Mouse (Mus musculus) heart, embryonic 13.5 days (tissue): ENCODE measurements around the gene Capn9. TPM values are rescaled to one million over a fixed set of nuclear protein-coding genes. Genes with fewer than 3 reads are reported as not detected.
A peak's percentile ranks its signal among the peaks of the same experiment; 100 is the strongest.

Experiments
- ATAC-seq: fragments of 200-750 bp; cut with Nextera tagmentation; 2 replicates; pipeline ENCODE4 v1.8.0; 2017; ENCODE audit warnings: moderate TSS enrichment; ENCODE audit not compliant: insufficient number of reproducible peaks, low FRiP score, low TSS enrichment; ENCODE audit errors: extremely low read depth
- H3K27ac ChIP-seq: fragments of 300-500 bp; sonication (generic); replicated peaks from 2 replicates; pipeline ENCODE4 v1.5.1; 2015; ENCODE audit warnings: moderate library complexity, mild to moderate bottlenecking, inconsistent platforms
- H3K27me3 ChIP-seq: fragments of 300-500 bp; sonication (generic); replicated peaks from 2 replicates; pipeline ENCODE4 v1.6.1; 2015; ENCODE audit warnings: mild to moderate bottlenecking, inconsistent platforms
- H3K36me3 ChIP-seq: fragments of 300-500 bp; sonication (generic); 2 replicates; pipeline ENCODE4 v1.6.1; 2015; ENCODE audit warnings: mild to moderate bottlenecking, inconsistent platforms
- H3K4me1 ChIP-seq: fragments of 300-500 bp; sonication (generic); 2 replicates; pipeline ENCODE4 v1.6.1; 2015; ENCODE audit warnings: inconsistent platforms
- H3K4me2 ChIP-seq: fragments of 300-500 bp; sonication (generic); 2 replicates; pipeline ENCODE4 v1.6.1; 2015; ENCODE audit warnings: inconsistent platforms, mild to moderate bottlenecking, moderate library complexity
- H3K4me3 ChIP-seq: fragments of 300-500 bp; sonication (generic); 2 replicates; pipeline ENCODE4 v1.5.1; 2015; ENCODE audit warnings: moderate library complexity, mild to moderate bottlenecking, inconsistent platforms
- H3K9ac ChIP-seq: fragments of 300-500 bp; sonication (generic); 2 replicates; pipeline ENCODE4 v1.6.1; 2015; ENCODE audit warnings: inconsistent platforms, mild to moderate bottlenecking, moderate library complexity
- H3K9me3 ChIP-seq: fragments of 300-500 bp; sonication (generic); 2 replicates; pipeline ENCODE4 v1.6.1; 2016; ENCODE audit warnings: inconsistent platforms
- WGBS: fragments of 180-500 bp; shearing (Covaris S2); methylation state at CpG from one replicate; pipeline ENCODE4 v1.1.7; 2015; ENCODE audit warnings: mixed read lengths; 5-methylcytosine and 5-hydroxymethylcytosine counted together
- polyA plus RNA-seq: library from polyadenylated mRNA; unstranded; fragments of >200 nt; fragmentation: Nextera tagmentation; extraction: Ambion mirVana; gene quantifications from 2 replicates; pipeline ENCODE4 v1.2.1, GENCODE M21; 2015

Gene Capn9
- polyA plus RNA-seq, result 0.08 and 0.69 TPM in 2 replicates

GRCm38 (mm10) chr8:124575811-124576210 lies at the start of gene Capn9:
TSS of gene Capn9 (plus strand) at chr8:124576111.
- Histone ChIP-seq H3K4me2 (no peak within 1 kb of the TSS), H3K9me3 (no peaks in the 10 kb centered on the region), H3K27me3 (no peaks in the 10 kb centered on the region), H3K9ac (no peak within 1 kb of the TSS), H3K27ac (no peak within 1 kb of the TSS), H3K4me1 (peaks cover 28% of the 10 kb centered on the region), H3K36me3 (no peaks in the 10 kb centered on the region), H3K4me3 (no peak within 1 kb of the TSS)
- no peak for ATAC-seq
- 81% methylated on average over 8 of the region's 8 CpGs for WGBS

GRCm38 (mm10) chr8:124526261-124526660 lies 49.6 kb upstream of the Capn9 start:
- no peak overlapping the region for H3K9ac ChIP-seq
- H3K27ac ChIP-seq, result no peak overlapping the region
- WGBS, result 85% methylated on average over 11 of the region's 11 CpGs
- peaks cover 64% of the 10 kb centered on the region for H3K36me3 ChIP-seq
- H3K4me3 ChIP-seq, result no peak overlapping the region
- no peak for ATAC-seq
- no peaks in the 10 kb centered on the region for H3K9me3 ChIP-seq
- H3K4me1 ChIP-seq, result peaks cover 32% of the 10 kb centered on the region
- H3K4me2 ChIP-seq, result no peak overlapping the region
- H3K27me3 ChIP-seq, result no peaks in the 10 kb centered on the region

- no peak overlapping the region for H3K4me2 ChIP-seq
- H3K27me3 ChIP-seq, result no peaks in the 10 kb centered on the region
- H3K4me3 ChIP-seq, result no peak overlapping the region
- no peaks in the 10 kb centered on the region for H3K9me3 ChIP-seq
- no peak overlapping the region for H3K9ac ChIP-seq
- H3K36me3 ChIP-seq, result peaks cover 94% of the 10 kb centered on the region
- ATAC-seq, result no peak
- H3K27ac ChIP-seq, result no peak overlapping the region
- H3K4me1 ChIP-seq, result peaks cover 15% of the 10 kb centered on the region
- 75% methylated on average over 14 of the region's 14 CpGs for WGBS
Measured at GRCm38 (mm10) chr8:124530076-124530475, 45.8 kb upstream of the Capn9 start.

GRCm38 (mm10) chr8:124530556-124530955 lies 45.4 kb upstream of the Capn9 start:
- no peaks in the 10 kb centered on the region for H3K27me3 ChIP-seq
- H3K4me3 ChIP-seq, result no peak overlapping the region
- H3K9ac ChIP-seq, result no peak overlapping the region
- H3K4me2 ChIP-seq, result no peak overlapping the region
- 75% methylated on average over 7 of the region's 7 CpGs for WGBS
- peaks cover 97% of the 10 kb centered on the region for H3K36me3 ChIP-seq
- H3K9me3 ChIP-seq, result no peaks in the 10 kb centered on the region
- no peak overlapping the region for H3K27ac ChIP-seq
- ATAC-seq, result no peak
- H3K4me1 ChIP-seq, result peaks cover 15% of the 10 kb centered on the region

- H3K27ac ChIP-seq, result no peak overlapping the region
- H3K36me3 ChIP-seq, result peaks cover 97% of the 10 kb centered on the region
- H3K4me3 ChIP-seq, result no peak overlapping the region
- no peak for ATAC-seq
- H3K9ac ChIP-seq, result no peak overlapping the region
- H3K9me3 ChIP-seq, result no peaks in the 10 kb centered on the region
- no peaks in the 10 kb centered on the region for H3K27me3 ChIP-seq
- no peak overlapping the region for H3K4me2 ChIP-seq
- peaks cover 15% of the 10 kb centered on the region for H3K4me1 ChIP-seq
- 71% methylated on average over 4 of the region's 4 CpGs for WGBS
Measured at GRCm38 (mm10) chr8:124530996-124531395, 44.9 kb upstream of the Capn9 start.

- H3K4me2 ChIP-seq, result no peak overlapping the region
- no peak for ATAC-seq
- H3K4me1 ChIP-seq, result peaks cover 15% of the 10 kb centered on the region
- H3K9me3 ChIP-seq, result no peaks in the 10 kb centered on the region
- no peak overlapping the region for H3K4me3 ChIP-seq
- H3K36me3 ChIP-seq, result peaks cover 94% of the 10 kb centered on the region
- H3K9ac ChIP-seq, result no peak overlapping the region
- WGBS, result 86% methylated on average over 3 of the region's 3 CpGs
- no peak overlapping the region for H3K27ac ChIP-seq
- no peaks in the 10 kb centered on the region for H3K27me3 ChIP-seq
Measured at GRCm38 (mm10) chr8:124532626-124533025, 43.3 kb upstream of the Capn9 start.

GRCm38 (mm10) chr8:124535451-124535850 lies 40.5 kb upstream of the Capn9 start:
- Histone ChIP-seq H3K36me3 (peaks cover 97% of the 10 kb centered on the region), H3K27ac (no peak overlapping the region), H3K4me3 (no peak overlapping the region), H3K9me3 (no peaks in the 10 kb centered on the region), H3K9ac (no peak overlapping the region), H3K27me3 (no peaks in the 10 kb centered on the region), H3K4me2 (no peak overlapping the region), H3K4me1 (peaks cover 8% of the 10 kb centered on the region)
- WGBS, result 88% methylated on average over 5 of the region's 5 CpGs
- ATAC-seq, result no peak

- ATAC-seq, result no peak
- no peak overlapping the region for H3K4me2 ChIP-seq
- no peak overlapping the region for H3K9ac ChIP-seq
- H3K9me3 ChIP-seq, result no peaks in the 10 kb centered on the region
- WGBS, result 85% methylated on average over 12 of the region's 12 CpGs
- H3K4me3 ChIP-seq, result no peak overlapping the region
- no peak overlapping the region for H3K27ac ChIP-seq
- peaks cover 97% of the 10 kb centered on the region for H3K36me3 ChIP-seq
- no peaks in the 10 kb centered on the region for H3K27me3 ChIP-seq
- H3K4me1 ChIP-seq, result no peaks in the 10 kb centered on the region
Measured at GRCm38 (mm10) chr8:124540906-124541305, 35.0 kb upstream of the Capn9 start.

- Histone ChIP-seq H3K4me2 (no peak overlapping the region), H3K36me3 (peaks cover 99% of the 10 kb centered on the region), H3K9ac (no peak overlapping the region), H3K27ac (no peak overlapping the region), H3K4me1 (no peaks in the 10 kb centered on the region), H3K27me3 (no peaks in the 10 kb centered on the region), H3K9me3 (no peaks in the 10 kb centered on the region), H3K4me3 (no peak overlapping the region)
- no peak for ATAC-seq
- WGBS, result 93% methylated on average over 4 of the region's 4 CpGs
Measured at GRCm38 (mm10) chr8:124542001-124542400, 33.9 kb upstream of the Capn9 start.

GRCm38 (mm10) chr8:124543272-124543671 lies 32.6 kb upstream of the Capn9 start:
- Histone ChIP-seq H3K36me3 (peaks cover 99% of the 10 kb centered on the region), H3K9ac (no peak overlapping the region), H3K4me3 (no peak overlapping the region), H3K4me1 (no peaks in the 10 kb centered on the region), H3K27ac (no peak overlapping the region), H3K4me2 (no peak overlapping the region), H3K9me3 (no peaks in the 10 kb centered on the region), H3K27me3 (no peaks in the 10 kb centered on the region)
- ATAC-seq, result no peak
- 88% methylated on average over 5 of the region's 5 CpGs for WGBS

GRCm38 (mm10) chr8:124546371-124546770 lies 29.5 kb upstream of the Capn9 start:
- Histone ChIP-seq H3K36me3 (peaks cover 98% of the 10 kb centered on the region), H3K27ac (no peak overlapping the region), H3K27me3 (no peaks in the 10 kb centered on the region), H3K9ac (no peak overlapping the region), H3K4me2 (no peak overlapping the region), H3K9me3 (no peaks in the 10 kb centered on the region), H3K4me1 (no peaks in the 10 kb centered on the region), H3K4me3 (no peak overlapping the region)
- no peak for ATAC-seq
- 75% methylated on average over 6 of the region's 6 CpGs for WGBS

GRCm38 (mm10) chr8:124546815-124547214 lies 29.1 kb upstream of the Capn9 start:
- no peaks in the 10 kb centered on the region for H3K9me3 ChIP-seq
- peaks cover 98% of the 10 kb centered on the region for H3K36me3 ChIP-seq
- H3K4me2 ChIP-seq, result peak overlapping the region; percentile 20
- no peaks in the 10 kb centered on the region for H3K4me1 ChIP-seq
- H3K27me3 ChIP-seq, result no peaks in the 10 kb centered on the region
- no peak overlapping the region for H3K9ac ChIP-seq
- no peak overlapping the region for H3K27ac ChIP-seq
- no peak for ATAC-seq
- WGBS, result 75% methylated on average over 7 of the region's 7 CpGs
- H3K4me3 ChIP-seq, result no peak overlapping the region
